Mouse (Mus musculus) heart, embryonic 11.5 days (tissue): ENCODE measurements at regions not wholly inside any gene's neighbourhood (a gene's known extent, or its start where the extent isn't known, plus 50 kb on each side); places are given as distances from the start of the nearest gene placed in this dataset.

Source experiments
- ATAC-seq: fragments of 200-750 bp; cut with Nextera tagmentation; replicated peaks from 2 replicates; pipeline ENCODE4 v1.8.0; 2017; ENCODE audit warnings: moderate library complexity; ENCODE audit not compliant: insufficient number of reproducible peaks, low FRiP score, low TSS enrichment
- H3K27ac ChIP-seq: fragments of 300-500 bp; sonication (generic); 2 replicates; pipeline ENCODE4 v1.5.1; 2014; ENCODE audit warnings: mild to moderate bottlenecking, low read depth, low read length
- H3K27me3 ChIP-seq: fragments of 300-500 bp; sonication (generic); 2 replicates; pipeline ENCODE4 v1.6.1; 2014; ENCODE audit warnings: mild to moderate bottlenecking, low read length, mixed read lengths; ENCODE audit not compliant: control insufficient read depth, insufficient read depth
- H3K36me3 ChIP-seq: fragments of 300-500 bp; sonication (generic); 2 replicates; pipeline ENCODE4 v1.6.1; 2014; ENCODE audit warnings: mild to moderate bottlenecking, low read length, moderate library complexity, mixed read lengths; ENCODE audit not compliant: control insufficient read depth, insufficient read depth
- H3K4me1 ChIP-seq: fragments of 300-500 bp; sonication (generic); 2 replicates; pipeline ENCODE4 v1.6.1; 2014; ENCODE audit warnings: low read length; ENCODE audit not compliant: control insufficient read depth, insufficient read depth
- H3K4me2 ChIP-seq: fragments of 300-500 bp; sonication (generic); 2 replicates; pipeline ENCODE4 v1.6.1; 2014; ENCODE audit warnings: mild to moderate bottlenecking, moderate library complexity
- H3K4me3 ChIP-seq: fragments of 300-500 bp; sonication (generic); 2 replicates; pipeline ENCODE4 v1.5.1; 2014; ENCODE audit warnings: low read depth, low read length
- H3K9ac ChIP-seq: fragments of 300-500 bp; sonication (generic); 2 replicates; pipeline ENCODE4 v1.6.1; 2014; ENCODE audit warnings: mild to moderate bottlenecking, low read depth, low read length, moderate library complexity
- H3K9me3 ChIP-seq: fragments of 300-500 bp; sonication (generic); replicated peaks from 2 replicates; pipeline ENCODE4 v1.6.1; 2016; ENCODE audit warnings: low read length; ENCODE audit not compliant: control insufficient read depth
- WGBS: fragments of 180-500 bp; shearing (Covaris S2); extraction: QIAGEN DNeasy Blood & Tissue Kit; methylation state at CpG from one replicate; pipeline ENCODE4 v1.1.7; 2014; ENCODE audit not compliant: insufficient replicate concordance; 5-methylcytosine and 5-hydroxymethylcytosine counted together

- H3K36me3 ChIP-seq: peaks cover 23% of the 10 kb centered on the region
- no peaks in the 10 kb centered on the region for H3K9me3 ChIP-seq
- H3K4me2 ChIP-seq: no peak overlapping the region
- H3K4me1 ChIP-seq: 0 out of 2 replicates have a peak, but pooled peaks cover 2% of the 10 kb centered on the region
- 78% methylated on average over 4 of the region's 4 CpGs for WGBS
- H3K9ac ChIP-seq: no peak overlapping the region
- no peaks in the 10 kb centered on the region for H3K27me3 ChIP-seq
- no peak overlapping the region for H3K4me3 ChIP-seq
- no peak for ATAC-seq
- no peak overlapping the region for H3K27ac ChIP-seq
These were observed 431.6 kb upstream of the Ubash3b start for GRCm38 (mm10) chr9:41592900-41593690.

- no peak for ATAC-seq
- no peaks in the 10 kb centered on the region for H3K27me3 ChIP-seq
- no peak overlapping the region for H3K9ac ChIP-seq
- H3K4me2 ChIP-seq: no peak overlapping the region
- H3K27ac ChIP-seq: no peak overlapping the region
- peaks cover 23% of the 10 kb centered on the region for H3K36me3 ChIP-seq
- H3K4me3 ChIP-seq: no peak overlapping the region
- WGBS: 76% methylated on average over 1 of the region's 1 CpGs
- H3K9me3 ChIP-seq: no peaks in the 10 kb centered on the region
- 0 out of 2 replicates have a peak, but pooled peaks cover 2% of the 10 kb centered on the region for H3K4me1 ChIP-seq
These were observed 430.6 kb upstream of the Ubash3b start for GRCm38 (mm10) chr9:41592101-41592500.

- Histone ChIP-seq H3K4me1 (no peaks in the 10 kb centered on the region), H3K9ac (no peak overlapping the region), H3K4me2 (no peak overlapping the region), H3K27ac (no peak overlapping the region), H3K36me3 (peaks cover 25% of the 10 kb centered on the region), H3K27me3 (no peaks in the 10 kb centered on the region), H3K9me3 (no peaks in the 10 kb centered on the region), H3K4me3 (no peak overlapping the region)
- 87% methylated on average over 4 of the region's 4 CpGs for WGBS
- no peak for ATAC-seq
These were observed 428.7 kb upstream of the Ubash3b start for GRCm38 (mm10) chr9:41590164-41590563.

GRCm38 (mm10) chr9:41588466-41589425 lies 427.2 kb upstream of the Ubash3b start:
- WGBS: 86% methylated on average over 9 of the region's 9 CpGs
- Histone ChIP-seq H3K36me3 (peaks cover 25% of the 10 kb centered on the region), H3K27ac (no peak overlapping the region), H3K27me3 (no peaks in the 10 kb centered on the region), H3K4me1 (no peaks in the 10 kb centered on the region), H3K4me3 (no peak overlapping the region), H3K4me2 (no peak overlapping the region), H3K9me3 (no peaks in the 10 kb centered on the region), H3K9ac (no peak overlapping the region)
- no peak for ATAC-seq

- no peaks in the 10 kb centered on the region for H3K27me3 ChIP-seq
- H3K4me3 ChIP-seq: no peak overlapping the region
- no peak for ATAC-seq
- H3K4me2 ChIP-seq: no peak overlapping the region
- H3K4me1 ChIP-seq: no peaks in the 10 kb centered on the region
- H3K9me3 ChIP-seq: no peaks in the 10 kb centered on the region
- 52% methylated on average over 4 of the region's 4 CpGs for WGBS
- peaks cover 25% of the 10 kb centered on the region for H3K36me3 ChIP-seq
- no peak overlapping the region for H3K9ac ChIP-seq
- H3K27ac ChIP-seq: no peak overlapping the region
These were observed 426.3 kb upstream of the Ubash3b start for GRCm38 (mm10) chr9:41587762-41588161.

- no peak overlapping the region for H3K4me3 ChIP-seq
- 82% methylated on average over 4 of the region's 4 CpGs for WGBS
- H3K4me1 ChIP-seq: no peaks in the 10 kb centered on the region
- no peak overlapping the region for H3K9ac ChIP-seq
- H3K27ac ChIP-seq: no peak overlapping the region
- no peaks in the 10 kb centered on the region for H3K9me3 ChIP-seq
- H3K27me3 ChIP-seq: no peaks in the 10 kb centered on the region
- H3K36me3 ChIP-seq: peaks cover 23% of the 10 kb centered on the region
- ATAC-seq: no peak
- H3K4me2 ChIP-seq: no peak overlapping the region
These were observed 425.6 kb upstream of the Ubash3b start for GRCm38 (mm10) chr9:41586966-41587570.

- Histone ChIP-seq H3K36me3 (peaks cover 22% of the 10 kb centered on the region), H3K9me3 (no peaks in the 10 kb centered on the region), H3K27ac (no peak overlapping the region), H3K4me3 (no peak overlapping the region), H3K9ac (no peak overlapping the region), H3K4me2 (no peak overlapping the region), H3K27me3 (no peaks in the 10 kb centered on the region), H3K4me1 (no peaks in the 10 kb centered on the region)
- WGBS: 86% methylated on average over 7 of the region's 7 CpGs
- no peak for ATAC-seq
These were observed 424.8 kb upstream of the Ubash3b start for GRCm38 (mm10) chr9:41586291-41586690.

GRCm38 (mm10) chr9:41585771-41586170 lies 424.3 kb upstream of the Ubash3b start:
- no peak overlapping the region for H3K9ac ChIP-seq
- H3K27me3 ChIP-seq: no peaks in the 10 kb centered on the region
- ATAC-seq: no peak
- H3K27ac ChIP-seq: no peak overlapping the region
- no peaks in the 10 kb centered on the region for H3K9me3 ChIP-seq
- H3K4me3 ChIP-seq: no peak overlapping the region
- 61% methylated on average over 5 of the region's 5 CpGs for WGBS
- H3K36me3 ChIP-seq: peaks cover 17% of the 10 kb centered on the region
- no peaks in the 10 kb centered on the region for H3K4me1 ChIP-seq
- H3K4me2 ChIP-seq: 0 out of 2 replicates have a peak overlapping the region, but pooled peaks have one; percentile 1
